Mouse (Mus musculus) right cerebral cortex, postnatal 14 days (tissue): ENCODE measurements around the gene Olfr435.
"Not testable (repeated sequence)": the region's sequence is repeated elsewhere in the genome, so short reads cannot be mapped to it uniquely, and the experiment has no call there.

Experiments
- DNase-seq: peaks from one replicate; pipeline ENCODE4 v3.0.0; 2022

Gene Olfr435

DNA sequence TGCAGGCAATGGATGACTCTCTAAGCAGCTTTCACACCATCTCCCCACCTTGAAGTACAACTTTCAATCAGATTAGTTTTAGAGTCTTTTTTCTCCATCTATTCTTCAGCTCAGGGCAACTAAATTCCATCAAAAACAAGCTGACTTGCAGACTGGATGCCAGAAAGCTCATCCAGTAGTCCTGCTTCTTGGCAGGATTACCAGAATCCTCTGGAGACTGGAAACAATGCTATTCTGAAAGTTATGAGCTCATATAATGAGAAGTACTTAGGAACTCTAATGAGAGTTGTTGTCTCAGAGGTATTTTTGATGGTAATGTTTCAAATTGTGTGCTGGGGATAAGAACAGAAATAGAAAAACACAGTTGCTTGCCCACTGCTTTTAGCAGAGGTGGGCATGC lies at the start of gene Olfr435:
TSS of gene Olfr435 (plus strand) at position 366 of the 400 bp plus-strand sequence.
- no peak for DNase-seq

DNA sequence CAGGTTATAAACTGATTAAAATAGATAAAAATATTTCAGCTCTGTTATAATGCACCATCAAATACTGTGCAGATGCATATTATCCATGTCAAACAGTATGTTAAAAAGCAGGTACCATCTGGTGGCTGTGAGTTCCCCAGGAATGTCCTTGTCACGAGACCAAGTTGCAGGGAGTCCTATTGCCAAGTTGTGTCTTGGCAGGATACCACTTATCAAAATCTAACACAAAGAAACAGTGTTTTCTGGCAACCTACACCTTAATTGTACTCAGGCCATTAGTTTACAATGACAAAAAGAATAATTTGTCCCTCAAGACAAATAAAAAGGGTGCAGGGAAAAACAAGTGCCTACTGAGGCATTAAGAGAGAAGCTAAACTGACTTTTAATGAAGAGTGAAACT lies 37.4 kb upstream of the Olfr435 start:
- no peak for DNase-seq

DNA sequence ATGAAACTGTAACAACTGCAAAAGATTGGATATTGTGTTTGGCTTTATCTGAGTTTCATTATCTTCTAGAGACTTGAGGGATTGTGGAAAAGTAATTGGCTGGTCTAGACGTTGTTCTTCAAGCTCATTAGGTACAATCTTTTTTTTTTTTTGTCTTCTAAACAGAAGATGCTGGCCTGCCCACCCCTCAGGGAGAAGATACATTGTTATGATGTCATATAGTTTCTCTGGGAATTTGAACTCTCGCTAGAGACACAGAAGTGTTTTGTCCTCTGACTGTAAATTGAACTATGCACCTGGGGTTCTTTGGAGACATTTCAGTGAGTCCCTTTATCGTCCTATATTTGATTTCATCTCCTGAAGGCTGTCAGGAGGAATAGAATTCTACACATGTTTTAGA lies 34.0 kb upstream of the Olfr435 start, which contains the start of gene Olfr437:
TSS of gene Olfr437 (plus strand) at position 301 of the 400 bp plus-strand sequence.
- no peak for DNase-seq

DNA sequence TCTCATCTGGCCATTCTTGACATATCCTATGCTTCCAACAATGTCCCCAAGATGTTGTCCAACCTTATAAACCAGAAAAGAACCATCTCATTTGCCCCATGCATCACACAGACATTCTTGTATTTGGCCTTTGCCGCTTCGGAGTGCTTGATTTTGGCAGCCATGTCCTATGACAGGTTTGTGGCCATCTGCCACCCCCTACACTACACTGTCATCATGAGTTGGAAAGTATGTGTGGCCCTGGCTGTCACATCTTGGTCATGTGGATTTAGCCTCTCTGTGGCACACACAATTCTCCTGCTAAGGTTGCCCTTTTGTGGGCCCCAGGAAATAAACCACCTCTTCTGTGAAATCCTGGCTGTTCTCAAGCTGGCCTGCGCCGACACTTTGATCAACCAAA lies 29.7 kb upstream of the Olfr435 start:
- no peak for DNase-seq

DNA sequence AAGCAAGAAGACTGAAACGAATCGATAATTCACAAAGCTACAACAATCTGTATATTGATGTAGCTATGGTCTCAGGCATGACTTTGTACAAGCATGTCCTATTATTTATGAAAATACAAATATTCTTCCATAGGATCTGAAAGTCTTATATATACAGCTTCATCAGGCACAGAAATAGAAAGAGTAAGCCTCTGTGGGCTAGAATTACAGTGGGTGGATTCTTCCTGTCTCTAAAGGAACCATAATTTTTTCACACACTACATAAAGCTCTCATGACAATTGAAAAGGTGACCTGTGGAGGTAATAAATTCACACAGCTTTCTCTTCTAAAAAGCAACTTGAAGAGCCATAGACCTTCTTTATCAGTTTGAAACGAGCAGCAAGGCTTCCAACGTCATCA lies 25.1 kb upstream of the Olfr435 start, which contains the start of gene Olfr13:
TSS of gene Olfr13 (plus strand) at position 301 of the 400 bp plus-strand sequence.
- DNase-seq = no peak

DNA sequence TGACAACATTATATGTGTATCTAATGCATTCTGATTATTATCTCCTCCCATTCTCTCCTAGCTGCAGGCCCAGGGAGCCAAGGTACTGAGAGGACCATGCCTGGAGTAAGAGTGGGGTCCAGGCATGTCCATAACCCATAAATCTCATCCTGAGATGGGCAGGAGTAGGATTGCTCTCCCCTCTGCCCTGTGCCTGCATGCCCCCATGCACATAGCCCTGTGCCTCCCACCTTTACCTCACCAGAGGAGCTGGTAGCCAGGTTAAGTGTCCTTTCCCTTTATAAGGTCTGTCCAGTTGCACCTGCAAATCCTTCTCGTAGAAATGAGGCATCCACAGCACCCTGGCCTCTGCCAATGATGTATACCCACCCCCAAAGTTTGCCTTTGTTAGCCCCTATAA lies 18.8 kb upstream of the Olfr435 start:
- no peak for DNase-seq

DNA sequence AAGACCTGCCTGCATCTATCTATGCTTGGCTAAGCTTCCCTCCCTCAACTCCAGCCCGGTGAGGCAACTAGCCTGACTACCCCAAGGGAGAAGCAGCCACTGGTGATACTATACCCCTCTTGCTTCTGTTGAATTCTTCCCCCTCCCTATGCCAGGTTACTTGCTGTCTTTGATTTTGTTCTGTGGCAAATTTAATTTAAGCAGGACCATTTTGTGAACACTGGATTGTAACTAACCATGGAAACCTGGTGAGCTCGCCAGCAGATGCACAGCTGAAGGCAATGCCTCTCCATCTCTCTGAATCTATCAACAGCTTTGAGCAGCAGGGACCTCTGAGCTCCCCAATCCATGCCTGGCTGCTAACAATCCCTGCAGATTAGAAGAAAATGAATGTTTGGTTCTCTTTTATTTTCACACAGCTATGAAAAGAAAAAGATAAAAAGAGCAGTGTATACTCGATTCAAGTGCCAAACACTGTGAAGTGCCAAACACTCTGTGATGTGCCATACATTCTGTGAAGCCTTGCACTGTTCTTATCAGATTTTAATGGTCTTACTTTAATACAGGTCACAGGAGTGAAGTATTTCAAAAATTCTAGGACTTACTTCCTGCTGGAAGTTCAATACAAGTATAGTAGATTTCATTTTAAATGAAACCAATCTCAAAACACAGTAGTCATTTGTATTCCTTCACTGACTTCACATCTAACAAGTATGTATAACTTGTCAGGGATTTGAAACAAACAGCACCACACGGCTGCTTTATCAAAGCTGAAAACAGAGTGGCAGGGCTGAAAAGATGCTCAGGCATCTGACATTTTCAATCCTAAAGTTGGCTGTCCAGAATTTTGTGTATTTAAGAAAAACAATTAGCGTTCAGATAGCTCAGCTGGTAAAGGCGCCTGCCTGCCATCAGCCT lies 18.1 kb upstream of the Olfr435 start:
- no peak for DNase-seq

DNA sequence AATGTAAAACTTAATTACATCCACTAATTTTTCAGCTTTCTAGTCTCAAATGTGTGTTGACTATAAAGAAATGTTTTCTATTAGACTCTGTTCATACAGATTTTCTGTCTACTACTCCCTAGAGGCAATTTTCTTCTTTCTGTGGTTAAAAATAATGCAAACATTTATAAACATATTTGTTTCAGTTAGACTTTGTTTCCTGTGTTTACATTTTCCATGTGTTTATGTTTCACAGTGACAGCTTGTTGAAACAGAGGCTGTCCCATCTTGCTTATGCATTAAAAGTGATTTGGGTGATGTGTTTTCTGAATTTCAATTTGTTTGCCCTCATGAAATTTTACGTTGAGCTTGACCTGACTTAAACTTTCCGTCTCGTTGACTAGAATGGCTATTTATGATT lies 6.0 kb upstream of the Olfr435 start:
- no peak for DNase-seq

DNA sequence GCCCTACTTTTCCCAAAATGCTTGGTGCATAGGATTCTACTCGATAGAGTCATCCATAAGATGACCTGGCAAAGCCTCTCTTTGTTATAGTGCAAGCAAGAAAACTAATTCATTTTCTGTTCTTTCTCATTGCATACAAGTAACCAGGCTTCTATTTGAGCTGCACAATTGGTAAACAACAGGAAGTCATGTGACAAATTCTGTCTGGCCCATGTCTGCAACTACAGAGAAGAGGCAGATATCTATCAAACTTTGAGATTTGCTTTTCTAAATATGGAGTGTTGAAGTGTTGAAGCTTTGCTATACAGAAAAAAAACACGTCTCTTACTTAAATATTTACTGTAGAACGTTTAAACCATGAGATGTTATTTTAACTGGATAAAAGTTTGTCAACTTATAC lies 1.1 kb downstream of the Olfr435 start:
- no peak for DNase-seq

DNA sequence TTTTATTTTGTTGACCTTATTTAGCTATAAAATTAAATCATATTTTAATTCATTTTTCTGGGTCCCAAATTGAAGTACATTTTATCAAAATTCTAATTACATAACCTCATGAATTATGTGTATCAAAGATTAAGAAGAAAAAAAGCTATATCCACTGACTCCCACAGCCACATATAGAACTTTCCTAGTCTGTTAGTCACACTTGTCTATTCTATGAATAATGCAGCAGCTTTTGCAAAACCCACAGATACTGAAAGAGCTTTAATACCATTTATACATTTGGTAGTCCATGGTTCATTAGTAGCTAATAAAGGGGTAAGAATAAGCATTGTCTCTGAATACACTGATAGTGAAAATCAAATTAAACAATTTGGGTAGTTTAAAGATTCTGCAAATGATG lies 5.8 kb downstream of the Olfr435 start:
- DNase-seq = no peak

DNA sequence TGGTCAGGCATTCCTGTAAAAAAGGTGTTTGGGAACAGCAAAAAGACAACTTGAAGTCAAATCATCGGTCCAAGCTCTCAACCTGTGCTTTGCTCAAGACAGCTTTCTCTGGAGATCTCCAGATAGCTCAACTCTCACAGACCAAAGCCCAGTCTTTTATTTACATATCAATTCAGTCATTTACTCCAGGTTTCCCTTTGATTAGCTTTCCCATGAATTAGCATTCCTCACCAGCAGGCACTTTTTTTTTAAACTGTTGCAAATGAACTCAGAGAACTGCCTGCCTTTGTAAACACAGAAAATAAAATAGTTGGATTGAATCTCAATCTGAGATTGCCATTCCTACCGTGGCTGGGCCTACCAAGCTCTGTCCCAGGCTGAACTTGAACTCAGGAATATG lies 8.4 kb downstream of the Olfr435 start:
- no peak for DNase-seq

DNA sequence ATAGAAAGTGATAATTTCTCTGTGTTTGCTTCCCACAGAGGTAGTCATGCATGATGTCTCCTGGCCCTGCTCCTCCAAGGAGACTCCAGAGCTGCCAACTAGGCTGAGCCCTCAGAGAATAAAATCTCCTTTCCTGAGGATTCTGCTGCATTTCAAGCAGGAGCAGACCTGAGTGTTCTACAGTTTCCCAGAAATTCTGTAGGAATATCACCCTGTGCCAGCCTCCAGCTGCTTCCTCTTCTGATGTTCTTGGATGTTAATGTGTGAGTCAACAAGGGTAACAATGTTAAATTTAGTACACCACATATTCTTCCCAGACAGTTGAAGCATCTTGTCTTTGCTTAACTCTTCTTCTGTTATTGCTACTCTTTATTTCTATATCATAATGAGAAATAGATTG lies 15.9 kb downstream of the Olfr435 start, which contains the start of gene Olfr434:
TSS of gene Olfr434 (plus strand) at position 149 of the 400 bp plus-strand sequence.
- not testable (repeated sequence) for DNase-seq

DNA sequence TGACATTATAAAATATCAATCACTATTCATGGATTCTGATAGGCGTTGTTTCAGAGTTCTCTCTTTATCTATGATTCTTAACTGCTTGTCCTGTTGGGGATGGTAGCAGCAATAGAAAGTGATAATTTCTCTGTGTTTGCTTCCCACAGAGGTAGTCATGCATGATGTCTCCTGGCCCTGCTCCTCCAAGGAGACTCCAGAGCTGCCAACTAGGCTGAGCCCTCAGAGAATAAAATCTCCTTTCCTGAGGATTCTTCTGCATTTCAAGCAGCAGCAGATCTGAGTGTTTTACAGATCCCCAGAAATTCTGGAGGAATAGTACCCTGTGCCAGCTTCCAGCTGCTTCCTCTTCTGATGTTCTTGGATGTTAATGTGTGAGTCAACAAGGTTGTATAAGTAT lies 34.3 kb downstream of the Olfr435 start, which contains the start of gene Olfr47:
TSS of gene Olfr47 (plus strand) at position 275 of the 400 bp plus-strand sequence.
- DNase-seq = not testable (repeated sequence)

DNA sequence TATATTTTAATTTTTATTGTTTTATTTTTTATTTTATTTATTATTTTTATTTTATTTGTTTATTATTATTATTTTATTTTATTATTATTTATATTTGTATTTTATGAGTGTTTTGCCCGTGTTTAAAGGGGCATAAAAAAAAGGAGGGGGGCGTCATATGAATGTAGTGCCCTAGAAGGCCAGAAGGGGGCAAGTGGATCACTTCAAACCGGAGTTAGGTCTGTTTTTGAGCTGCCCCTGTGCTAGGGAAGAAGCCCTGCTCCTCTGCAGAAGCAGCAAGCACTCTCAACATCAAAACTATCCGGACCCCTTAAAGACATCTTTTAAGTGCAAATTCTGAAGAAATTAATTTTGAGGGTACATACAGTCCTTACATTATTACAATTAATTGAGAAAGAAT lies 45.1 kb downstream of the Olfr435 start:
- DNase-seq = no peak

DNA sequence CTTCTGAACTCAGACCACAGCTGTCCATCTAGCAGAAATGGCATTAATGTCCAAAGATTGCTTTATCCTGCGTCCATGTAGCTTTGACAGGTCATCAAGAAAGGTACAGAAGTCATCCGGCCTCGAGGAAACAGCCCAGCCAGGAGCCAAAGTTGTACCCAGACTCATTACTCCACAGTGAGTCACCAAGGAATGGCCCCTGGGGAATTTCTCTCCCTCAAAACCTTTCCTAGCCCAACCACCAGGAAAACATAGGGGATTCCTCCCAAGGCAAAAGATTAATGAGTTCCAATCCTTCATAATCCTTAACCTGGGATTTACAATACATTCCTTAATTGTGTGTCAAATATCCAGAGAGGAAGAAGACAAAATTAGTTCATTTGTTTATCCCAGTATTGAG lies 50.5 kb downstream of the Olfr435 start:
- DNase-seq = no peak

DNA sequence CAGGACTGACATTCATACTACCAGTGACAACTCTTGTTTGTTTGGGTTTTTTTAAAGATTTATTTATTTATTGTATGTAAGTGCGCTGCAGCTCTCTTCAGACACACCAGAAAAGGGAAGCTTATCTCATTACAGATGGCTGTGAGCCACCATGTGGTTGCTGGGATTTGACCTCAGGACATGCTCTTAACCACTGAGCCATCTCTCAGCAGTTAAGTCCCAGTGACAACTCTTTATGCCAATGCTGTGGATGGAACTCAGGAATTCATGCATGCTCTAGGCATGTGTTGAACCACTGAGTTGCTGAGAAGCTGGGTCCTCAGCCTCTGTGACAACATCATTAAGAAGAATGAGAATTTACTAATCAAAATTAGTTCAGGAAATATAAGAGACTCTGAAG lies 56.0 kb downstream of the Olfr435 start:
- DNase-seq = no peak
